Mouse (Mus musculus) heart, embryonic 13.5 days (tissue): ENCODE results near the gene Clk2. TPM values are rescaled to one million over a fixed set of nuclear protein-coding genes. Genes with fewer than 3 reads are reported as not detected.

Experiments used
- ATAC-seq: fragments of 200-750 bp; cut with Nextera tagmentation; 2 replicates; pipeline ENCODE4 v1.8.0; 2017; ENCODE audit warnings: moderate TSS enrichment; ENCODE audit not compliant: insufficient number of reproducible peaks, low FRiP score, low TSS enrichment; ENCODE audit errors: extremely low read depth
- H3K27ac ChIP-seq: fragments of 300-500 bp; sonication (generic); replicated peaks from 2 replicates; pipeline ENCODE4 v1.5.1; 2015; ENCODE audit warnings: moderate library complexity, mild to moderate bottlenecking, inconsistent platforms
- H3K27me3 ChIP-seq: fragments of 300-500 bp; sonication (generic); replicated peaks from 2 replicates; pipeline ENCODE4 v1.6.1; 2015; ENCODE audit warnings: mild to moderate bottlenecking, inconsistent platforms
- H3K36me3 ChIP-seq: fragments of 300-500 bp; sonication (generic); 2 replicates; pipeline ENCODE4 v1.6.1; 2015; ENCODE audit warnings: mild to moderate bottlenecking, inconsistent platforms
- H3K4me1 ChIP-seq: fragments of 300-500 bp; sonication (generic); 2 replicates; pipeline ENCODE4 v1.6.1; 2015; ENCODE audit warnings: inconsistent platforms
- H3K4me2 ChIP-seq: fragments of 300-500 bp; sonication (generic); 2 replicates; pipeline ENCODE4 v1.6.1; 2015; ENCODE audit warnings: inconsistent platforms, mild to moderate bottlenecking, moderate library complexity
- H3K4me3 ChIP-seq: fragments of 300-500 bp; sonication (generic); 2 replicates; pipeline ENCODE4 v1.5.1; 2015; ENCODE audit warnings: moderate library complexity, mild to moderate bottlenecking, inconsistent platforms
- H3K9ac ChIP-seq: fragments of 300-500 bp; sonication (generic); 2 replicates; pipeline ENCODE4 v1.6.1; 2015; ENCODE audit warnings: inconsistent platforms, mild to moderate bottlenecking, moderate library complexity
- H3K9me3 ChIP-seq: fragments of 300-500 bp; sonication (generic); 2 replicates; pipeline ENCODE4 v1.6.1; 2016; ENCODE audit warnings: inconsistent platforms
- WGBS: fragments of 180-500 bp; shearing (Covaris S2); methylation state at CpG from one replicate; pipeline ENCODE4 v1.1.7; 2015; ENCODE audit warnings: mixed read lengths; 5-methylcytosine and 5-hydroxymethylcytosine counted together
- polyA plus RNA-seq: library from polyadenylated mRNA; unstranded; fragments of >200 nt; fragmentation: Nextera tagmentation; extraction: Ambion mirVana; gene quantifications from 2 replicates; pipeline ENCODE4 v1.2.1, GENCODE M21; 2015

Clk2 gene
- polyA plus RNA-seq, 1 experiment from 2014 or later, result 16.9 TPM

GRCm38 (mm10) chr3:89226361-89226760 is 61.8 kb downstream of the Clk2 start:
- H3K4me1 ChIP-seq, result peaks cover 22% of the 10 kb centered on the region
- H3K9ac ChIP-seq, result peak overlapping the region; percentile 76
- no peak for ATAC-seq
- H3K27ac ChIP-seq, result no peak overlapping the region; the same call in 1 of the 2 replicates
- 45% methylated on average over 11 of the region's 11 CpGs for WGBS
- H3K9me3 ChIP-seq, result no peaks in the 10 kb centered on the region
- H3K4me2 ChIP-seq, result peak overlapping the region; percentile 78
- H3K27me3 ChIP-seq, result peaks cover 56% of the 10 kb centered on the region
- H3K4me3 ChIP-seq, result peak overlapping the region; percentile 57
- peaks cover 11% of the 10 kb centered on the region; the same call in 1 of the 2 replicates for H3K36me3 ChIP-seq

Other genes starting within 250 kb of the Clk2 start
- gene Ash1l, start 214.2 kb upstream of the Clk2 start, polyA plus RNA-seq, result 12.4 and 12.8 TPM in 2 replicates
- 125 and 132 TPM in 2 replicates for gene Dap3, start 213.6 kb upstream of the Clk2 start, polyA plus RNA-seq
- gene Rusc1, start 71.5 kb upstream of the Clk2 start, polyA plus RNA-seq, result 8.6 and 9.8 TPM in 2 replicates
- not detected in 2 replicates for gene Gm43738, start 63.7 kb upstream of the Clk2 start, polyA plus RNA-seq
- gene Fdps, start 62.8 kb upstream of the Clk2 start, polyA plus RNA-seq, result 119 and 130 TPM in 2 replicates
- gene Pklr, start 28.7 kb upstream of the Clk2 start, polyA plus RNA-seq, result 0.98 and 5.3 TPM in 2 replicates
- 0.68 and 1.0 TPM in 2 replicates for gene Hcn3, start 4.6 kb upstream of the Clk2 start, polyA plus RNA-seq
- gene Scamp3, start 12.7 kb downstream of the Clk2 start, polyA plus RNA-seq, result 83.4 and 88.1 TPM in 2 replicates
- 12.8 and 13.5 TPM in 2 replicates for gene Fam189b, start 18.3 kb downstream of the Clk2 start, polyA plus RNA-seq
- 32.7 and 34.8 TPM in 2 replicates for gene Gba, start 38.1 kb downstream of the Clk2 start, polyA plus RNA-seq
- 15.6 and 16.2 TPM in 2 replicates for gene Thbs3, start 50.4 kb downstream of the Clk2 start, polyA plus RNA-seq
- 125 and 126 TPM in 2 replicates for gene Mtx1, start 62.3 kb downstream of the Clk2 start, polyA plus RNA-seq
- gene Muc1, start 64.3 kb downstream of the Clk2 start, polyA plus RNA-seq, result 0.59 and 1.1 TPM in 2 replicates
- gene Krtcap2, start 81.2 kb downstream of the Clk2 start, polyA plus RNA-seq, result 216 and 229 TPM in 2 replicates
- 0.70 and 0.76 TPM in 2 replicates for gene Trim46, start 81.5 kb downstream of the Clk2 start, polyA plus RNA-seq
- gene Dpm3, start 94.6 kb downstream of the Clk2 start, polyA plus RNA-seq, result 77.5 and 85.1 TPM in 2 replicates
- gene Slc50a1, start 105.8 kb downstream of the Clk2 start, polyA plus RNA-seq, result 40.6 and 40.7 TPM in 2 replicates
- gene Efna1, start 116.3 kb downstream of the Clk2 start, polyA plus RNA-seq, result 33.3 and 38.4 TPM in 2 replicates
- 1.8 and 1.9 TPM in 2 replicates for gene Efna3, start 158.2 kb downstream of the Clk2 start, polyA plus RNA-seq
- 9.9 and 10.2 TPM in 2 replicates for gene Efna4, start 173.2 kb downstream of the Clk2 start, polyA plus RNA-seq
- 58.3 and 58.9 TPM in 2 replicates for gene Adam15, start 185.2 kb downstream of the Clk2 start, polyA plus RNA-seq
- gene Dcst2, start 197.2 kb downstream of the Clk2 start, polyA plus RNA-seq, result 0.08 TPM in 1 of 2 replicates, not detected in the other
- gene Dcst1, start 200.5 kb downstream of the Clk2 start, polyA plus RNA-seq, result 0.09 and 0.10 TPM in 2 replicates
- 1.9 and 2.1 TPM in 2 replicates for gene Zbtb7b, start 230.0 kb downstream of the Clk2 start, polyA plus RNA-seq
- 0.75 TPM in 1 of 2 replicates, not detected in the other for gene Lenep, start 238.0 kb downstream of the Clk2 start, polyA plus RNA-seq
- gene Flad1, start 247.1 kb downstream of the Clk2 start, polyA plus RNA-seq, result 30.3 and 32.0 TPM in 2 replicates